Mouse (Mus musculus) MEL (cell line): ENCODE results near the gene Hecw2.

Experiments used
- CTCF ChIP-seq, 3 experiments: IDR thresholded peaks in 2 of 3; conservative IDR thresholded peaks in 1 of 3; 2 replicates each; pipeline ENCODE4 v1.5.1; 2011 to 2012; ENCODE audit warnings: low read length in 3 of 3, low read depth in 2 of 3, mild to moderate bottlenecking in 2 of 3, improper control_type of control experiment in 1 of 3, inconsistent platforms in 1 of 3, mixed read lengths in 1 of 3, moderate library complexity in 1 of 3; ENCODE audit not compliant: control insufficient read depth in 1 of 3, insufficient read depth in 1 of 3, poor library complexity in 1 of 3, severe bottlenecking in 1 of 3
- EP300 ChIP-seq, 2 experiments: IDR thresholded peaks; 2 replicates each; pipeline ENCODE4 v1.6.1; 2011; ENCODE audit warnings: improper control_type of control experiment in 2 of 2, low read length in 2 of 2, low read depth in 1 of 2, mild to moderate bottlenecking in 1 of 2
- KAT2A ChIP-seq: conservative IDR thresholded peaks from 2 replicates; pipeline ENCODE4 v1.6.1; 2012; ENCODE audit warnings: low read depth, low read length, improper control_type of control experiment, inconsistent platforms
- MEF2A ChIP-seq: IDR thresholded peaks from 2 replicates; pipeline ENCODE4 v1.6.1; 2014; ENCODE audit warnings: low read depth, mild to moderate bottlenecking, inconsistent platforms, low read length, improper control_type of control experiment; ENCODE audit not compliant: poor library complexity, insufficient replicate concordance, severe bottlenecking; ENCODE audit errors: extremely low read depth
- MXI1 ChIP-seq: IDR thresholded peaks from 2 replicates; pipeline ENCODE4 v1.6.1; 2011; ENCODE audit warnings: mild to moderate bottlenecking, low read depth, low read length, improper control_type of control experiment
- MYC ChIP-seq: IDR thresholded peaks from 2 replicates; pipeline ENCODE4 v1.6.1; 2011; ENCODE audit warnings: low read depth, mild to moderate bottlenecking, low read length, improper control_type of control experiment, moderate library complexity
- SIN3A ChIP-seq: IDR thresholded peaks from 2 replicates; pipeline ENCODE4 v1.6.1; 2012; ENCODE audit warnings: low read length, improper control_type of control experiment, inconsistent platforms
- TCF12 ChIP-seq: IDR thresholded peaks from 2 replicates; pipeline ENCODE4 v1.6.1; 2014; ENCODE audit warnings: low read depth, mild to moderate bottlenecking, inconsistent platforms, low read length, improper control_type of control experiment, moderate library complexity
- USF2 ChIP-seq, 2 experiments: IDR thresholded peaks; 2 replicates each; pipeline ENCODE4 v1.6.1; 2011 to 2012; ENCODE audit warnings: improper control_type of control experiment in 2 of 2, low read length in 2 of 2, borderline replicate concordance in 1 of 2, inconsistent platforms in 1 of 2, low read depth in 1 of 2, mild to moderate bottlenecking in 1 of 2; ENCODE audit not compliant: insufficient read depth in 1 of 2
- ZMIZ1 ChIP-seq: IDR thresholded peaks from 2 replicates; pipeline ENCODE4 v1.6.1; 2012; ENCODE audit warnings: low read depth, mild to moderate bottlenecking, inconsistent platforms, low read length, improper control_type of control experiment, moderate library complexity

DNA sequence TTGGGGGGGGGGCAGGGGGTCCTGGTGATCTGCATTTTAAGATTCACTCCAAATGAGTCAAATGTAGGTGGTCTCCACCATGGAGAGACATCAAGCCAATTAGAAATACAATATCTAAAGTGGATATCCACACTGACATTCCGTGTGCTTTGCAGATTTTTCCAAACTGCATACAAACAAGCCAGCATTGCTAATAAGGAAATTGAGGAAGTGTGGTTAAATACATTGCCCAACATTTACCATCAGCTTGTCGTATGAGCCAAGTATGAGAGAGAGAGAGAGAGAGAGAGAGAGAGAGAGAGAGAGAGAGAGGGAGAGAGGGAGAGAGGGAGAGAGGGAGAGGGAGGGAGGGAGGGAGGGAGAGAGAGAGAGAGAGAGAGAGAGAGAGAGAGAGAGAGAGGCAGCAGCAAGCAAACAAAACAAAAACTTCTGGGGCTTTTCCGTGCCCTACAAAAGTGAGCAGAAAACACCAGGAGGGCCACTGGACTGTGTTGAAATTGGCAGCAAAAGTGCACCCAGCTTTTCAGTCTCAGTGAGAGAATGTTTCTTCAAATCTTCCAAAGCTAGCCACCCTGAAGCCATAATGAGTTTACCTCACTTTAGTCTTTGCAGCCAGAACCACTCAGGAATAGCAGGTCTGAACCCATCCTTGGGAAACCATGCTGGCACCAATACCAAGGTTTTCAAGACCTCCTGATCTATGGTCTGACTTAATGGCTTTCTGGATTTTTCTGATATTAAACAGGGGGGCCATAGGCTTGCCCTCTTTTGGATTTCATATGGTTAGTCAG is 376.7 kb downstream of the Hecw2 start:
- TF ChIP-seq EP300 (IDR thresholded peaks at IDR 0.05; ENCODE audit: low read depth in 1 of 2, low read length in 2 of 2) (no peak), CTCF (IDR thresholded peaks at IDR 0.05 in 2 of 3, conservative IDR thresholded peaks at IDR 0.05 in 1 of 3; ENCODE audit: control insufficient read depth in 1 of 3, insufficient read depth in 1 of 3, low read depth in 2 of 3, low read length in 3 of 3, poor library complexity in 1 of 3, severe bottlenecking in 1 of 3) (no peak), TCF12 (no peak), USF2 (IDR thresholded peaks at IDR 0.05; ENCODE audit: borderline replicate concordance in 1 of 2, insufficient read depth in 1 of 2, low read depth in 1 of 2, low read length in 2 of 2) (no peak), MEF2A (no peak), ZMIZ1 (no peak), KAT2A (no peak), MXI1 (no peak), MYC (no peak), SIN3A (no peak)
